Mouse (Mus musculus): ENCODE data around the gene Col5a3.

Col5a3 gene

GRCm38 (mm10) chr9:20749213-20749612, 65.7 kb downstream of the Col5a3 start:
- DNase-seq (ENCODE audit: low read depth, low spot score): no peak

- DNase-seq (ENCODE audit: low read depth, low spot score): no peak
Observed at GRCm38 (mm10) chr9:20748540-20748939, 66.3 kb downstream of the Col5a3 start.

GRCm38 (mm10) chr9:20747682-20748081, 67.2 kb downstream of the Col5a3 start:
- DNase-seq (ENCODE audit: low read depth, low spot score): no peak

GRCm38 (mm10) chr9:20746017-20746660, 68.7 kb downstream of the Col5a3 start, which contains the start of gene Olfm2:
Gene Olfm2 (minus strand): TSS chr9:20746349.
- peak; percentile 29 for DNase-seq (ENCODE audit: low read depth, low spot score)

GRCm38 (mm10) chr9:20745129-20745966, 69.5 kb downstream of the Col5a3 start:
- no peak for DNase-seq (ENCODE audit: low read depth, low spot score)

- no peak for DNase-seq (ENCODE audit: low read depth, low spot score)
Observed at GRCm38 (mm10) chr9:20743946-20744738, 70.7 kb downstream of the Col5a3 start.

- peak; percentile 69 for DNase-seq (ENCODE audit: low read depth, low spot score)
Observed at GRCm38 (mm10) chr9:20740407-20740806, 74.5 kb downstream of the Col5a3 start.

GRCm38 (mm10) chr9:20738251-20738999, 76.4 kb downstream of the Col5a3 start:
- DNase-seq (ENCODE audit: low read depth, low spot score): no peak

GRCm38 (mm10) chr9:20737227-20737626, 77.6 kb downstream of the Col5a3 start:
- no peak for DNase-seq (ENCODE audit: low read depth, low spot score)

- DNase-seq (ENCODE audit: low read depth, low spot score): no peak
Observed at GRCm38 (mm10) chr9:20734692-20735091, 80.2 kb downstream of the Col5a3 start.

GRCm38 (mm10) chr9:20731797-20732196, 83.1 kb downstream of the Col5a3 start:
- no peak for DNase-seq (ENCODE audit: low read depth, low spot score)

GRCm38 (mm10) chr9:20729451-20729850, 85.4 kb downstream of the Col5a3 start:
- no peak for DNase-seq (ENCODE audit: low read depth, low spot score)

GRCm38 (mm10) chr9:20727601-20728113, 87.2 kb downstream of the Col5a3 start:
- no peak for DNase-seq (ENCODE audit: low read depth, low spot score)

GRCm38 (mm10) chr9:20726859-20727600, 87.8 kb downstream of the Col5a3 start:
- DNase-seq (ENCODE audit: low read depth, low spot score): no peak

- DNase-seq (ENCODE audit: low read depth, low spot score): no peak
Observed at GRCm38 (mm10) chr9:20726134-20726858, 88.6 kb downstream of the Col5a3 start.

GRCm38 (mm10) chr9:20721582-20721981, 93.3 kb downstream of the Col5a3 start:
- no peak for DNase-seq (ENCODE audit: low read depth, low spot score)
